Mouse (Mus musculus) ES-Bruce4 (cell line): Measurements from ENCODE around the gene Cul5. TPM values are rescaled to one million over a fixed set of nuclear protein-coding genes. Genes with fewer than 3 reads are reported as not detected.

Experiments
- H3K27ac ChIP-seq: 2 replicates; pipeline ENCODE4 v1.5.1; 2012; ENCODE audit warnings: low read length, inconsistent platforms; ENCODE audit not compliant: insufficient read depth
- H3K27me3 ChIP-seq: 2 replicates; pipeline ENCODE4 v1.6.1; 2012; ENCODE audit warnings: mild to moderate bottlenecking, low read length, inconsistent platforms; ENCODE audit not compliant: control insufficient read depth, poor library complexity, insufficient read depth, severe bottlenecking
- H3K36me3 ChIP-seq: 2 replicates; pipeline ENCODE4 v1.6.1; 2012; ENCODE audit warnings: inconsistent platforms, mild to moderate bottlenecking, low read length, moderate library complexity; ENCODE audit not compliant: control insufficient read depth, poor library complexity, insufficient read depth, severe bottlenecking
- H3K4me1 ChIP-seq: one replicate; pipeline ENCODE4 v1.8.1; 2011; ENCODE audit warnings: low read length; ENCODE audit not compliant: control insufficient read depth, insufficient read depth
- H3K4me3 ChIP-seq: 2 replicates; pipeline ENCODE4 v1.5.1; 2011; ENCODE audit warnings: low read depth, mild to moderate bottlenecking, low read length
- H3K9ac ChIP-seq: 2 replicates; pipeline ENCODE4 v1.6.1; 2012; ENCODE audit warnings: low read depth, mild to moderate bottlenecking, inconsistent platforms; ENCODE audit not compliant: poor library complexity, severe bottlenecking
- H3K9me3 ChIP-seq: replicated peaks from 2 replicates; pipeline ENCODE4 v1.6.1; 2012; ENCODE audit warnings: mild to moderate bottlenecking, low read length, inconsistent platforms; ENCODE audit not compliant: control insufficient read depth, poor library complexity, insufficient read depth, severe bottlenecking
- CTCF ChIP-seq: IDR thresholded peaks from one replicate; pipeline ENCODE4 v1.8.1; 2011; ENCODE audit warnings: low read depth, low read length
- EP300 ChIP-seq: IDR thresholded peaks from 2 replicates; pipeline ENCODE4 v1.6.1; 2011; ENCODE audit warnings: low read depth, low read length; ENCODE audit not compliant: insufficient read depth
- POLR2A ChIP-seq: IDR thresholded peaks from one replicate; pipeline ENCODE4 v1.8.1; 2011; ENCODE audit warnings: low read length; ENCODE audit not compliant: insufficient read depth
- polyA plus RNA-seq: library from polyadenylated mRNA; stranded (reverse); fragments of >200 nt; gene quantifications from 2 replicates; pipeline ENCODE4 v1.2.4, GENCODE M21; 2011; ENCODE audit warnings: low read depth; ENCODE audit not compliant: missing spikeins, insufficient read depth, insufficient read length

Cul5 gene
- polyA plus RNA-seq, 1 experiment = 76.9 TPM

DNA sequence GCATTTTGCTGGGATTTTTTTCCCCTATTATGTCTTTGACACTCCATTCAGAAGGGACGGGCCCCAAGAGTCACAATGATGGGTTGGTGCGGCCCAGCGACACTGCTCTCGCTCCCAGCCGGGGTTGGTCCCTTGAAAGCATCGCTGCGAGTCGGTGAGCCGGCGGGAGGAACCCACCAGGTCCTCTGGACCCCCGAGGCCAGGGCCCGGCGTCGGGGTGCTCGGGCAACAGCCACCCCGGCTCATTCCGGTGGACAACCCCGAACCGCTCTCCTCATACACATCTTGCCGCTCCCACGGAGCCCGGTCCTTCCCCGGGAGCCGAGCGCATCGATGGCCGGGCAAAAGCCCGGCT is 3.2 kb downstream of the Cul5 start:
- no peak for TF ChIP-seq POLR2A
- no peak for TF ChIP-seq EP300
- no peak for TF ChIP-seq CTCF
- Histone ChIP-seq H3K27me3 (no peaks in the 10 kb centered on the region), H3K4me1 (no peaks in the 10 kb centered on the region), H3K4me3 (peak overlapping the region; percentile 85), H3K27ac (no peak overlapping the region), H3K9me3 (no peaks in the 10 kb centered on the region), H3K36me3 (no peaks in the 10 kb centered on the region; the same call in 1 of the 2 replicates), H3K9ac (peak overlapping the region; percentile 95)

DNA sequence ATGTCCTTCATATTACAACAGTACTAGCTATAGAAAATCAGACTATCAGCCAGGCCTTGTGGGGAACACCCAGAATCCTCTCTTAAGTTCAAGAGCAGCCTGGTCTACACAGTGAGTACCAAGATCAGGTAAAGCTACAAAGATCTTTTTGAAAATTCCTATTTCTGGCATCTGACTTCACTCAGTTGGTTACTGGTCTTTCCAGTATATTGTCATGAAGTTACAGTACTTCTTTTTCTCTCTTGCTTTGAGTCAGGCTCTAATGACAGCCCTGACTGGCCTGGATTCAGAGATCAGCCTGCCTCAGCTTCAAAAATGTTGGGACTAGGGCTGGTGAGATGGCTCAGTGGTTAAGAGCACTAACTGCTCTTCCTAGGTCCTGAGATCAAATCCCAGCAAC is 4.4 kb downstream of the Cul5 start:
- Histone ChIP-seq H3K4me3 (no peak overlapping the region), H3K9ac (no peak overlapping the region), H3K9me3 (no peaks in the 10 kb centered on the region), H3K27me3 (no peaks in the 10 kb centered on the region), H3K36me3 (no peaks in the 10 kb centered on the region; the same call in 1 of the 2 replicates), H3K4me1 (no peaks in the 10 kb centered on the region), H3K27ac (no peak overlapping the region)
- TF ChIP-seq POLR2A (no peak), EP300 (no peak), CTCF (no peak)

DNA sequence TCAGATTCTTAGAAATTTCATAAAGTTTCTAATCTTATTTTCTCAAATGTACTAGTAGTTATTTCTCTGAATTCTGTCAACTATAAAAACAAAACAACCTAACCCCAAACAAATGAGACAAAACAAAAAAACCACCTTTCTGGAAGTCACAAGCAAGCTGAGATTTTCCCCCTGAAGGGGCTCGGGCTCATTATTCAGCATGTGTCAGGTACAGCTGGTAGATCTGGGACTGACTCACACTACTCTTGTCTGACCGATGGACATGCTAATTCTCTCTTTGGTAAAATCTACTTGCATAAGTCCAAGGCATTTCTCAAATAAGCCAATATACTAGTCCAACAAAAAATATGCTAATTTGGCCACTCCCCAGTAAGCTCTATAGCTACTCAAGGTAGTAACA is 5.0 kb downstream of the Cul5 start:
- Histone ChIP-seq H3K9ac (no peak overlapping the region), H3K27ac (no peak overlapping the region), H3K4me3 (no peak overlapping the region), H3K36me3 (no peaks in the 10 kb centered on the region; the same call in 1 of the 2 replicates), H3K9me3 (no peaks in the 10 kb centered on the region), H3K4me1 (no peaks in the 10 kb centered on the region), H3K27me3 (no peaks in the 10 kb centered on the region)
- TF ChIP-seq POLR2A = no peak
- no peak for TF ChIP-seq CTCF
- TF ChIP-seq EP300 = no peak

DNA sequence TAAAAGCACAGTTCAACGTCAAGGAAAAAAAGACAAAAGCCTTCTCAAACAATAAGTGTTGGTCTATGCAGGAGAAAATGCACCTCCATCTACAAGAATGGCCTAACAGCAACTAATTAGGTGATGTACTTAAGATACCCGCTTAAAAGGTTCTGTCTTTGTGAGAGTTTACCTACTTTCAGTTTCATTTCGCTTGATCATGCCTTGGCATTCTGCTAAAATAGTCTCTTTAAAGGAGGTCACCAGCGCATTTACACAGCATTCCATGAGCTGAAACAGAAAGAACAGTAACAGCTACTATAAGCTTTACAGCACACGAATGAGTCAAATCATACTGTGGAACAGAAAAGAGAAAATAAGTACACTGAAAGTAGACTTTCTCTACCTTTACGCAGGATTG is 35.0 kb downstream of the Cul5 start:
- Histone ChIP-seq H3K36me3 (peaks cover 40% of the 10 kb centered on the region), H3K27me3 (no peaks in the 10 kb centered on the region)
- TF ChIP-seq EP300 (no peak), POLR2A (no peak), CTCF (no peak)

DNA sequence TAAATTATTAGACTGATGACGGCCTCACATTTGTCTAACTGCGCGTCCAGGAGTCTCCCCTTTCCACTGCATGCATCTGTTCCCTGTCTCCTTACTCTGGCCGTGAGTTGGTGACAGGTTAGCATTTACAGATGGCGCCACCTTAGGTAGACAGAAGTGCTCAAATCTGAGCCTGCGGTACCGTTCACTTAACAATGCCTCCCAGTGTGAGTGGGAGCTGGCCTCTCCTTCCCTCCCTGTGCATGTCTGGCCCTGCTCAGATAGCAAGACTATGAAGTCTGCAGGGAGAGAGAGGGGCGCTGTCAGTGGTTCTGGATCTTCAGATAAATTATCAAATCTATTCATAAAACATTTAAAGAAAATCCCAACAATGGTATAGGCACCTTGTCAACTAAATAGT is 54.6 kb downstream of the Cul5 start:
- no peak overlapping the region for H3K9ac ChIP-seq
- H3K4me3 ChIP-seq = no peak overlapping the region
- H3K27ac ChIP-seq = no peak overlapping the region
- peaks cover 19% of the 10 kb centered on the region for H3K36me3 ChIP-seq
- no peaks in the 10 kb centered on the region for H3K4me1 ChIP-seq
- H3K27me3 ChIP-seq = no peaks in the 10 kb centered on the region
- no peaks in the 10 kb centered on the region for H3K9me3 ChIP-seq
- TF ChIP-seq EP300 (no peak), POLR2A (no peak), CTCF (no peak)

More for the DNA sequence above, 35.0 kb downstream of the Cul5 start:
- Histone ChIP-seq H3K4me1 (no peaks in the 10 kb centered on the region), H3K9me3 (no peaks in the 10 kb centered on the region), H3K27ac (no peak overlapping the region), H3K9ac (no peak overlapping the region), H3K4me3 (no peak overlapping the region)

DNA sequence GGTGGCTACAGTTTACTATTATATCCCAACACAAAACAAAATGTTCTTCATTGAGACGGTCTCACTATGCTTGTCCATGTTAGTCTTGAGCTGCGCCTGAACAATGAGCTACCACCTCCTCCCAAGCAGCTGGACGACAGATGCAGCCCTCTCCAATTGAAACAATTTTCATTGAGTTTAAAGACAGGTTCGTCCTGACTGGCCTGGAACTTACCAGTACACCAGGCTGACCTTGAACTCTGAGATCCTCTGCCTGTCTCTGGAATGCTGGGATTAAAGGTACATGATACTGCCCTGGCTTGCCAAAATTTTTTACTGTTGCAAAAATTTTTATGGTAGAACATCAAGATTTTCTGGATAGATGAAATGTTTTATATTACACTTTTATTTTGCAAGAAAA is 55.5 kb downstream of the Cul5 start:
- Histone ChIP-seq H3K9me3 (no peaks in the 10 kb centered on the region), H3K27me3 (0 out of 2 replicates have a peak, but pooled peaks cover under 1% of the 10 kb centered on the region), H3K4me1 (no peaks in the 10 kb centered on the region), H3K27ac (no peak overlapping the region), H3K4me3 (no peak overlapping the region), H3K36me3 (peaks cover 11% of the 10 kb centered on the region), H3K9ac (no peak overlapping the region)
- TF ChIP-seq CTCF = no peak
- no peak for TF ChIP-seq POLR2A
- no peak for TF ChIP-seq EP300
